Comparison of ENCODE assay signal across 36 mouse cellular contexts in genomic region chr19:47927032-47927431, GRCm38 (mm10). TPM values are rescaled to one million over a fixed set of nuclear protein-coding genes. Genes with fewer than 3 reads are reported as not detected.
"Had no signal": no experiment of that assay in that cellular context is flagged by ENCODE, and none has a peak within 500 bp of the region (broad histone marks: within the 10 kb centered on the region; RNA-seq: fewer than 3 reads in every experiment).

No protein-coding gene starts in this region.

- H3K36me3 ChIP-seq: limb, embryonic 10.5 days; limb, embryonic 12.5 days; limb, embryonic 13.5 days; limb, embryonic 15.5 days; liver, embryonic 12.5 days; liver, embryonic 13.5 days; liver, embryonic 15.5 days; lung, embryonic 15.5 days; midbrain, embryonic 10.5 days; midbrain, embryonic 12.5 days; midbrain, embryonic 13.5 days; midbrain, embryonic 15.5 days; neural tube, embryonic 12.5 days had no signal

- DNase-seq: left cerebral cortex, postnatal 4 days; liver; liver, embryonic 13.5 days; liver, postnatal 0 days; lung, adult 18-20 months; lung, adult 2 months; lung, embryonic 14.5 days; lung, postnatal 10 days; lung, postnatal 14 days; lung, postnatal 36 days had no signal

- H3K27ac ChIP-seq: left cerebral cortex, adult 2 months; limb, embryonic 10.5 days; limb, embryonic 12.5 days; limb, embryonic 13.5 days; limb, embryonic 15.5 days; liver, embryonic 12.5 days; liver, embryonic 13.5 days; liver, embryonic 14.5 days; liver, embryonic 15.5 days; lung, embryonic 15.5 days; macrophage; midbrain, embryonic 10.5 days; midbrain, embryonic 12.5 days; midbrain, embryonic 13.5 days; midbrain, embryonic 15.5 days; neural tube, embryonic 12.5 days had no signal

- H3K4me1 ChIP-seq: limb, embryonic 10.5 days; liver, embryonic 12.5 days; liver, embryonic 13.5 days; liver, embryonic 15.5 days; midbrain, embryonic 10.5 days; midbrain, embryonic 12.5 days; midbrain, embryonic 13.5 days; midbrain, embryonic 15.5 days; neural tube, embryonic 12.5 days had no signal

- ATAC-seq: liver, embryonic 12.5 days; liver, postnatal 0 days; lung, postnatal 0 days; midbrain, embryonic 13.5 days; midbrain, embryonic 15.5 days; midbrain, embryonic 16.5 days had no signal

- H3K4me2 ChIP-seq: limb, embryonic 12.5 days; limb, embryonic 13.5 days; limb, embryonic 15.5 days; liver, embryonic 11.5 days; liver, embryonic 12.5 days; liver, embryonic 13.5 days; liver, embryonic 15.5 days; lung, embryonic 14.5 days; lung, embryonic 15.5 days; midbrain, embryonic 12.5 days; midbrain, embryonic 13.5 days; midbrain, embryonic 15.5 days; neural tube, embryonic 12.5 days had no signal

- H3K9ac ChIP-seq: limb, embryonic 12.5 days; limb, embryonic 13.5 days; limb, embryonic 15.5 days; liver, embryonic 12.5 days; liver, embryonic 13.5 days; liver, embryonic 14.5 days; liver, embryonic 15.5 days; liver, postnatal 0 days; lung, embryonic 14.5 days; lung, embryonic 15.5 days; midbrain, embryonic 12.5 days; midbrain, embryonic 13.5 days; midbrain, embryonic 15.5 days; neural tube, embryonic 12.5 days had no signal

- H3K4me3 ChIP-seq: left cerebral cortex, adult 2 months; limb, embryonic 10.5 days; limb, embryonic 12.5 days; limb, embryonic 13.5 days; limb, embryonic 15.5 days; liver, embryonic 12.5 days; liver, embryonic 13.5 days; liver, embryonic 15.5 days; lung, embryonic 15.5 days; megakaryocyte, embryonic 14.5 days; midbrain, embryonic 10.5 days; midbrain, embryonic 12.5 days; midbrain, embryonic 13.5 days; midbrain, embryonic 15.5 days; myocyte; neural tube, embryonic 12.5 days had no signal

- H3K27me3 ChIP-seq: limb, embryonic 12.5 days; limb, embryonic 13.5 days; limb, embryonic 15.5 days; liver, embryonic 13.5 days; liver, embryonic 15.5 days; lung, embryonic 15.5 days; midbrain, embryonic 12.5 days; midbrain, embryonic 13.5 days; midbrain, embryonic 15.5 days; neural tube, embryonic 12.5 days had no signal

- H3K9me3 ChIP-seq: limb, embryonic 10.5 days; limb, embryonic 13.5 days; limb, embryonic 15.5 days; liver, embryonic 12.5 days; liver, embryonic 13.5 days; liver, embryonic 15.5 days; lung, embryonic 15.5 days; midbrain, embryonic 10.5 days; midbrain, embryonic 12.5 days; midbrain, embryonic 13.5 days; midbrain, embryonic 15.5 days; neural tube, embryonic 12.5 days had no signal

RNA-seq across cellular contexts. Expression of gene Cfap43, which starts 7.9 kb away (rescaled TPM):
- total RNA-seq: liver, adult 2 months; megakaryocyte progenitor cell, adult 5-6 weeks had no signal
- polyA plus RNA-seq: liver, adult 2 months; liver, embryonic 16.5 days had no signal

RNA-seq across cellular contexts. Expression of gene Cfap58, which starts 10.4 kb away (rescaled TPM):
- total RNA-seq: liver, adult 2 months; megakaryocyte progenitor cell, adult 5-6 weeks; megakaryocyte, adult 5-6 weeks; megakaryocyte-erythroid progenitor cell, adult 5-6 weeks; monocyte, adult 5-6 weeks had no signal
- polyA plus RNA-seq: limb, embryonic 10.5 days; limb, embryonic 13.5 days; limb, embryonic 15.5 days; liver, adult 2 months; liver, embryonic 12.5 days; liver, embryonic 13.5 days; liver, embryonic 14.5 days; liver, embryonic 15.5 days; liver, embryonic 16.5 days; liver, postnatal 0 days; lung, embryonic 14.5 days; macrophage; myocyte had no signal
